20 mouse cellular contexts compared by ENCODE assay signal in the genomic region with DNA sequence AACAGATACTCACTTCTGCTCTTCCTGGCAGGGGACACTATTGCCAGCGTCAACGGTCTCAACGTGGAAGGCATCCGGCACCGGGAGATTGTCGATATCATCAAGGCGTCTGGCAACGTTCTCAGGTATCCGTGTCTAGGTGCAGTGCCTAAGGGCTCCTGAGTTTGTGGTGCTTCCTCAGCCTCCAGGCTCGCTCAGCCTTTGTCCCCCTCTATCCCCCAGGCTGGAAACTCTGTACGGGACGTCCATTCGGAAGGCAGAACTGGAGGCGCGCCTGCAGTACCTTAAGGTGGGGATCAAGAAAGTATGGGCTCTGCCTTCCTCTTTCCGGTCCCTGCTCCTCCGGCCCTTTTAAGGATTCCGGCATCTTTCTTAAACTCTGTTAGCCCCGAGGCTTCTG. TPM values are rescaled to one million over a fixed set of nuclear protein-coding genes. Genes with fewer than 3 reads are reported as not detected.
DNase-seq lines count a peak whose midpoint lies in the region; ATAC-seq and TF ChIP-seq lines count a peak whose summit lies in the region.
"Had no signal": no experiment of that assay in that cellular context is flagged by ENCODE, and none has a peak within 500 bp of the region (broad histone marks: within the 10 kb centered on the region; RNA-seq: fewer than 3 reads in every experiment).

No protein-coding gene starts in this region.

- DNase-seq in cerebellum, adult 11-12 months, result peak; percentile 8
- DNase-seq in cerebellum, postnatal 25 days, result no peak
- peak; percentile 91 for DNase-seq in heart, adult 11 months
- no peak for DNase-seq in heart, adult 18-20 months
- no peak for DNase-seq in cerebellum, postnatal 4 days (ENCODE audit: low spot score in 2 of 2)
- DNase-seq: cerebellum, adult 8-10 months; cerebellum, adult 9-11 months; embryo, embryonic 11 days had no signal

- peaks cover 92% of the 10 kb centered on the region for H3K4me1 ChIP-seq in E14TG2a.4 (replicated peaks; ENCODE audit: low read depth, low read length)

- peak; percentile 12; the same call in 1 of the 2 replicates for ATAC-seq in megakaryocyte-erythroid progenitor cell, adult 5-6 weeks (replicated peaks; ENCODE audit: low FRiP score, low TSS enrichment, poor library complexity, severe bottlenecking)
- ATAC-seq: activated CD4-positive, CD25-positive, alpha-beta regulatory T cell, adult 4 months; forebrain, embryonic 14.5 days; forebrain, embryonic 16.5 days; Patski had no signal

- H3K4me3 ChIP-seq in E14TG2a.4 (replicated peaks; ENCODE audit: low read length), result 0 out of 2 replicates have a peak overlapping the region, but pooled peaks have one; percentile 14
- H3K4me3 ChIP-seq: embryonic facial prominence, embryonic 13.5 days; embryonic facial prominence, embryonic 15.5 days; erythroblast, embryonic 14.5 days; forebrain, embryonic 10.5 days; forebrain, embryonic 12.5 days had no signal

- peaks cover 50% of the 10 kb centered on the region for H3K36me3 ChIP-seq in E14TG2a.4 (ENCODE audit: insufficient read depth, low read length)
- H3K36me3 ChIP-seq: G1E had no signal

- H3K9me3 ChIP-seq in E14TG2a.4 (ENCODE audit: low read length), result no peaks in the 10 kb centered on the region
- H3K9me3 ChIP-seq: embryonic facial prominence, embryonic 13.5 days; embryonic facial prominence, embryonic 15.5 days; forebrain, embryonic 12.5 days had no signal

- TF ChIP-seq CTCF in E14TG2a.4 (conservative IDR thresholded peaks at IDR 0.05; ENCODE audit: low read length), result no peak

- H3K27me3 ChIP-seq in E14TG2a.4 (ENCODE audit: insufficient read depth, low read length), result peaks cover 9% of the 10 kb centered on the region
- H3K27me3 ChIP-seq: embryonic facial prominence, embryonic 13.5 days; embryonic facial prominence, embryonic 15.5 days; Patski had no signal

RNA-seq across cellular contexts. Expression of gene Grasp, which starts 6.5 kb away (rescaled TPM):
- 1 to 10 TPM; 8.7 to 9.7 TPM for total RNA-seq in heart, adult 18-20 months (2021)
- 0.17 TPM in 1 of 2 replicates, not detected in the other for total RNA-seq in megakaryocyte-erythroid progenitor cell, adult 5-6 weeks (2014; fragmentation: Nextera tagmentation)
- total RNA-seq in megakaryocyte-erythroid progenitor cell, adult 5-6 weeks (2017), result 0.27 TPM in 1 of 2 replicates, not detected in the other

RNA-seq across cellular contexts. Expression of gene Nr4a1, which starts 23.6 kb away (rescaled TPM):
- 10 to 100 TPM in 1 of 2 experiments, 1 to 10 TPM in 1; 7.7 to 10.5 TPM for total RNA-seq in heart, adult 18-20 months (2021)
- total RNA-seq in megakaryocyte-erythroid progenitor cell, adult 5-6 weeks (2014; fragmentation: Nextera tagmentation), result 0.66 and 3.2 TPM in 2 replicates
- total RNA-seq in megakaryocyte-erythroid progenitor cell, adult 5-6 weeks (2017), result 15.1 and 16.4 TPM in 2 replicates
- total RNA-seq: G1E had no signal

RNA-seq across cellular contexts. Expression of gene Atg101, which starts 53.6 kb away (rescaled TPM):
- total RNA-seq in heart, adult 18-20 months (2021), result 10 to 100 TPM; 20.0 to 21.3 TPM
- 14.7 and 18.0 TPM in 2 replicates for total RNA-seq in megakaryocyte-erythroid progenitor cell, adult 5-6 weeks (2014; fragmentation: Nextera tagmentation)
- total RNA-seq in megakaryocyte-erythroid progenitor cell, adult 5-6 weeks (2017), result 31.7 and 42.1 TPM in 2 replicates

RNA-seq across cellular contexts. Expression of gene Acvr1b, which starts 56.6 kb away (rescaled TPM):
- total RNA-seq in heart, adult 18-20 months (2021), result 10 to 100 TPM in 1 of 2 experiments, 1 to 10 TPM in 1; 9.8 to 10.3 TPM
- 1.4 and 2.8 TPM in 2 replicates for total RNA-seq in megakaryocyte-erythroid progenitor cell, adult 5-6 weeks (2014; fragmentation: Nextera tagmentation)
- 1.0 and 2.7 TPM in 2 replicates for total RNA-seq in megakaryocyte-erythroid progenitor cell, adult 5-6 weeks (2017)

Comparison
In these comparisons a context has a peak if more than half of its experiments do, and no peak if none do; other contexts are left out.
1. DNase-seq: peak in cerebellum, adult 11-12 months (single experiment) and heart, adult 11 months (single experiment); none in cerebellum, postnatal 25 days (0 of 2), heart, adult 18-20 months (0 of 2) and cerebellum, postnatal 4 days (0 of 2).
2. RNA of gene Grasp, which starts 6.5 kb away (total RNA-seq): 8.7 to 9.7 TPM in heart, adult 18-20 months; 0.17 to 0.27 TPM in megakaryocyte-erythroid progenitor cell, adult 5-6 weeks; every median in the first group is over 4 times any median in the second.